Mouse (Mus musculus): ENCODE results near the gene Myo5c. TPM values are rescaled to one million over a fixed set of nuclear protein-coding genes. Genes with fewer than 3 reads are reported as not detected.

Gene Myo5c
- polyA plus RNA-seq, 1 experiment: not detected

GRCm38 (mm10) chr9:75308621-75309020, 76.8 kb downstream of the Myo5c start:
- TF ChIP-seq POLR2A (IDR thresholded peaks at IDR 0.05; ENCODE audit: insufficient read depth, low read depth, low read length) (no peak), CTCF (IDR thresholded peaks at IDR 0.05; ENCODE audit: insufficient read depth, low read depth, low read length) (no peak)
- Histone ChIP-seq H3K27ac (ENCODE audit: insufficient read depth, low read depth, low read length) (no peak overlapping the region), H3K4me3 (ENCODE audit: insufficient read depth, low read depth, low read length) (no peak overlapping the region), H3K4me1 (ENCODE audit: control insufficient read depth, insufficient read depth, low read length) (peaks cover 3% of the 10 kb centered on the region)
- WGBS: 72% methylated on average over 5 of the region's 5 CpGs

- Histone ChIP-seq H3K27ac (ENCODE audit: insufficient read depth, low read depth, low read length) (no peak overlapping the region), H3K4me1 (ENCODE audit: control insufficient read depth, insufficient read depth, low read length) (peaks cover 10% of the 10 kb centered on the region), H3K4me3 (ENCODE audit: insufficient read depth, low read depth, low read length) (no peak overlapping the region)
- TF ChIP-seq POLR2A (IDR thresholded peaks at IDR 0.05; ENCODE audit: insufficient read depth, low read depth, low read length): no peak
- TF ChIP-seq CTCF (IDR thresholded peaks at IDR 0.05; ENCODE audit: insufficient read depth, low read depth, low read length): peak; percentile 42; the same call in 1 of the 2 replicates
- WGBS: 26% methylated on average over 4 of the region's 4 CpGs
Measured at GRCm38 (mm10) chr9:75312008-75312407, 80.2 kb downstream of the Myo5c start.

- 25% methylated on average over 11 of the region's 11 CpGs for WGBS
- H3K4me1 ChIP-seq (ENCODE audit: control insufficient read depth, insufficient read depth, low read length): peaks cover 18% of the 10 kb centered on the region
- TF ChIP-seq POLR2A (IDR thresholded peaks at IDR 0.05; ENCODE audit: insufficient read depth, low read depth, low read length) (no peak), CTCF (IDR thresholded peaks at IDR 0.05; ENCODE audit: insufficient read depth, low read depth, low read length) (no peak)
Measured at GRCm38 (mm10) chr9:75313138-75313831, 81.5 kb downstream of the Myo5c start.

GRCm38 (mm10) chr9:75313832-75314516, 82.2 kb downstream of the Myo5c start:
- Histone ChIP-seq H3K4me1 (ENCODE audit: control insufficient read depth, insufficient read depth, low read length) (peaks cover 25% of the 10 kb centered on the region), H3K4me3 (ENCODE audit: insufficient read depth, low read depth, low read length) (peak overlapping the region; percentile 90), H3K27ac (ENCODE audit: insufficient read depth, low read depth, low read length) (peak overlapping the region; percentile 99)
- under 1% methylated on average over 52 of the region's 52 CpGs for WGBS
- TF ChIP-seq POLR2A (IDR thresholded peaks at IDR 0.05; ENCODE audit: insufficient read depth, low read depth, low read length) (peak; percentile 70; the same call in 1 of the 2 replicates), CTCF (IDR thresholded peaks at IDR 0.05; ENCODE audit: insufficient read depth, low read depth, low read length) (peak; percentile 7; the same call in 1 of the 2 replicates)

More at GRCm38 (mm10) chr9:75313138-75313831, 81.5 kb downstream of the Myo5c start:
- peak overlapping the region; percentile 90 for H3K4me3 ChIP-seq (ENCODE audit: insufficient read depth, low read depth, low read length)
- H3K27ac ChIP-seq (ENCODE audit: insufficient read depth, low read depth, low read length): peak overlapping the region; percentile 78

GRCm38 (mm10) chr9:75314517-75315105, 82.8 kb downstream of the Myo5c start:
- 2% methylated on average over 22 of the region's 22 CpGs for WGBS
- Histone ChIP-seq H3K4me1 (ENCODE audit: control insufficient read depth, insufficient read depth, low read length) (peaks cover 28% of the 10 kb centered on the region), H3K27ac (ENCODE audit: insufficient read depth, low read depth, low read length) (peak overlapping the region; percentile 99), H3K4me3 (ENCODE audit: insufficient read depth, low read depth, low read length) (peak overlapping the region; percentile 90)
- TF ChIP-seq CTCF (IDR thresholded peaks at IDR 0.05; ENCODE audit: insufficient read depth, low read depth, low read length) (peak; percentile 5; the same call in 1 of the 2 replicates), POLR2A (IDR thresholded peaks at IDR 0.05; ENCODE audit: insufficient read depth, low read depth, low read length) (no peak)

GRCm38 (mm10) chr9:75315238-75315637, 83.4 kb downstream of the Myo5c start:
- Histone ChIP-seq H3K27ac (ENCODE audit: insufficient read depth, low read depth, low read length) (no peak overlapping the region), H3K4me1 (ENCODE audit: control insufficient read depth, insufficient read depth, low read length) (peaks cover 32% of the 10 kb centered on the region), H3K4me3 (ENCODE audit: insufficient read depth, low read depth, low read length) (peak overlapping the region; percentile 32)
- TF ChIP-seq POLR2A (IDR thresholded peaks at IDR 0.05; ENCODE audit: insufficient read depth, low read depth, low read length) (no peak), CTCF (IDR thresholded peaks at IDR 0.05; ENCODE audit: insufficient read depth, low read depth, low read length) (no peak)
- WGBS: 48% methylated on average over 3 of the region's 3 CpGs

GRCm38 (mm10) chr9:75316771-75317170, 85.0 kb downstream of the Myo5c start:
- WGBS: 77% methylated on average over 6 of the region's 6 CpGs

GRCm38 (mm10) chr9:75318196-75318595, 86.4 kb downstream of the Myo5c start:
- TF ChIP-seq POLR2A (IDR thresholded peaks at IDR 0.05; ENCODE audit: insufficient read depth, low read depth, low read length) (no peak), CTCF (IDR thresholded peaks at IDR 0.05; ENCODE audit: insufficient read depth, low read depth, low read length) (no peak)
- WGBS: 63% methylated on average over 2 of the region's 2 CpGs
- peak overlapping the region; percentile 59; the same call in 1 of the 2 replicates for H3K27ac ChIP-seq (ENCODE audit: insufficient read depth, low read depth, low read length)

More at GRCm38 (mm10) chr9:75316771-75317170, 85.0 kb downstream of the Myo5c start:
- Histone ChIP-seq H3K27ac (ENCODE audit: insufficient read depth, low read depth, low read length) (no peak overlapping the region), H3K4me1 (ENCODE audit: control insufficient read depth, insufficient read depth, low read length) (peaks cover 42% of the 10 kb centered on the region), H3K4me3 (ENCODE audit: insufficient read depth, low read depth, low read length) (no peak overlapping the region)
- TF ChIP-seq POLR2A (IDR thresholded peaks at IDR 0.05; ENCODE audit: insufficient read depth, low read depth, low read length) (no peak), CTCF (IDR thresholded peaks at IDR 0.05; ENCODE audit: insufficient read depth, low read depth, low read length) (no peak)

More at GRCm38 (mm10) chr9:75318196-75318595, 86.4 kb downstream of the Myo5c start:
- Histone ChIP-seq H3K4me1 (ENCODE audit: control insufficient read depth, insufficient read depth, low read length) (peaks cover 49% of the 10 kb centered on the region), H3K4me3 (ENCODE audit: insufficient read depth, low read depth, low read length) (no peak overlapping the region)

All from olfactory bulb, adult 2 months (tissue).